Mouse (Mus musculus): ENCODE data around the gene Riiad1. TPM values are rescaled to one million over a fixed set of nuclear protein-coding genes. Genes with fewer than 3 reads are reported as not detected.

Gene Riiad1
- polyA plus RNA-seq, 1 experiment from 2014 or later = 5.8 TPM

GRCm38 (mm10) chr3:94443597-94443964, 36.6 kb downstream of the Riiad1 start, which contains the start of gene Oaz3:
Oaz3 (minus strand) TSS chr3:94443915.
- Histone ChIP-seq H3K27me3 (ENCODE audit: insufficient read depth, poor library complexity, severe bottlenecking) (peaks cover 14% of the 10 kb centered on the region), H3K4me1 (peaks cover 7% of the 10 kb centered on the region; the same call in 1 of the 2 replicates), H3K9me3 (no peaks in the 10 kb centered on the region)

DNA sequence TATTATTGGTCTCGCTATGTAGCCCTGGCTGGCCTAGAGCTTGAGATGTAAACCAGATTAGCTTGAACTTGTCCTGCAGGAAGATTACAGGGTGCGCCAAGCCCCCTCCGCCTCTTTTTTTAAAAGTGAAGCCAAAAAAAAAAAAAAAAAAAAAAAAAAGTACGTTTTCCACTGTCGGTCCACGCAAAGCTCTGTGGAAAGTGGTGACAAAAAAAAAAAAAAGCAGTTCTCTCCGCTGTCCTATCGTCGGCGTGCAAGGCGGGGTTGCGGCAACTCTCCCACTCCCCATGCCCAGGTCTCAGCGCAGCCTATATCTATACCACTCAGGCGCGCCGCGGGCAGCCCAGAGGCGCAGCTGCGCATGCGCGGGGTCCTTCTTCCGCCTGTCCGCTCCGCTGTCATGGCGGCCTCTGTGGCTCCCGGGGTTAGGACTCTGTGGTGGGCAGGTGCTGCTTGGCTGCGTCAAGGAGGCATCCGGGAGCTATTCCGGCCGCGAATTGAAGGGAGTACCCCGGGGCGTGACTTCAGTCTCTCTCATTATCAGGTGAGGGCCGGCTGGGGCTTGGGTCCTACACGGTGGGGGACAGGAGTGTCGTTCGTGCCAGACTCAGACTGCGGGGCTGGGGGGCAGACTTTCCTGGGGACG, 37.1 kb downstream of the Riiad1 start, which contains the start of gene Mrpl9:
Gene Mrpl9, plus strand, starts transcription at position 368 of the 646 bp plus-strand sequence.
- peaks cover 37% of the 10 kb centered on the region for H3K36me3 ChIP-seq
- H3K4me1 ChIP-seq = peaks cover 7% of the 10 kb centered on the region; the same call in 1 of the 2 replicates
- WGBS = under 1% methylated on average over 39 of the region's 39 CpGs
- H3K9me3 ChIP-seq = no peaks in the 10 kb centered on the region
- H3K4me3 ChIP-seq = peak within 1 kb of the TSS; percentile 97
- peak within 1 kb of the TSS; percentile 94 for H3K27ac ChIP-seq
- peaks cover 14% of the 10 kb centered on the region for H3K27me3 ChIP-seq (ENCODE audit: insufficient read depth, poor library complexity, severe bottlenecking)
- DNase-seq (ENCODE audit: low spot score) = peak; percentile 96

More at GRCm38 (mm10) chr3:94443597-94443964, 36.6 kb downstream of the Riiad1 start, which contains the start of gene Oaz3:
- WGBS = 1% methylated on average over 24 of the region's 24 CpGs
- peak within 1 kb of the TSS; percentile 94 for H3K27ac ChIP-seq
- H3K4me3 ChIP-seq = peak within 1 kb of the TSS; percentile 97
- peaks cover 42% of the 10 kb centered on the region for H3K36me3 ChIP-seq
- no peak for DNase-seq (ENCODE audit: low spot score)

- no peak overlapping the region for H3K4me3 ChIP-seq
- 31% methylated on average over 3 of the region's 3 CpGs for WGBS
- DNase-seq (ENCODE audit: low spot score) = no peak
- H3K9me3 ChIP-seq = no peaks in the 10 kb centered on the region
- peaks cover 18% of the 10 kb centered on the region for H3K36me3 ChIP-seq
- no peak overlapping the region for H3K27ac ChIP-seq
- H3K4me1 ChIP-seq = peaks cover 7% of the 10 kb centered on the region; the same call in 1 of the 2 replicates
- H3K27me3 ChIP-seq (ENCODE audit: insufficient read depth, poor library complexity, severe bottlenecking) = peaks cover 14% of the 10 kb centered on the region
These were observed 39.0 kb downstream of the Riiad1 start for GRCm38 (mm10) chr3:94441182-94441581.

DNA sequence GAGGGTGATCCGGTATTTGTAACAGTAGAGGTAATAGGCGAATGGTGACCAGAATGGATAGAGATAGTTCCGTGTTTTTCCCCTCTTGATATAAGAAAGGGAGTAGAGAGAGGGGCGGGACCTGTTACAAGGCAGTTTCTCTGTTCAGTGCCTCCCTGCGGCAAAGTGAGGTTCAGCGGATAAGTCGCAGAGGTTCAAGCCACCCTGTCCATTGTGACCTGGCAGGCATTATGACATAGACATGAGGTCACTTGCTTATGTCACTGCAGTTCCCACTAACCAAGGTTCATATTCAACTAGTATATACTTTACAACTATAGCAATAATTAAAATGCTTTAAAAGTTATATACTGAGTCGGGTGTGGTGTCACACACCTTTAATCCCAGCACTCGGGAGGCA, 43.7 kb downstream of the Riiad1 start:
- no peak for DNase-seq (ENCODE audit: low spot score)
- no peaks in the 10 kb centered on the region for H3K4me1 ChIP-seq
- H3K27me3 ChIP-seq (ENCODE audit: insufficient read depth, poor library complexity, severe bottlenecking) = peaks cover 14% of the 10 kb centered on the region
- no peaks in the 10 kb centered on the region for H3K36me3 ChIP-seq
- WGBS = 74% methylated on average over 9 of the region's 9 CpGs
- H3K4me3 ChIP-seq = no peak overlapping the region
- no peaks in the 10 kb centered on the region for H3K9me3 ChIP-seq
- H3K27ac ChIP-seq = no peak overlapping the region

- no peak overlapping the region for H3K4me3 ChIP-seq
- DNase-seq (ENCODE audit: low spot score) = no peak
- H3K4me1 ChIP-seq = no peaks in the 10 kb centered on the region
- H3K27me3 ChIP-seq (ENCODE audit: insufficient read depth, poor library complexity, severe bottlenecking) = 0 out of 2 replicates have a peak, but pooled peaks cover 2% of the 10 kb centered on the region
- no peaks in the 10 kb centered on the region for H3K9me3 ChIP-seq
- no peak overlapping the region for H3K27ac ChIP-seq
- no peaks in the 10 kb centered on the region for H3K36me3 ChIP-seq
- WGBS = 83% methylated on average over 2 of the region's 2 CpGs
These were observed 45.8 kb downstream of the Riiad1 start for GRCm38 (mm10) chr3:94434305-94434704.

DNA sequence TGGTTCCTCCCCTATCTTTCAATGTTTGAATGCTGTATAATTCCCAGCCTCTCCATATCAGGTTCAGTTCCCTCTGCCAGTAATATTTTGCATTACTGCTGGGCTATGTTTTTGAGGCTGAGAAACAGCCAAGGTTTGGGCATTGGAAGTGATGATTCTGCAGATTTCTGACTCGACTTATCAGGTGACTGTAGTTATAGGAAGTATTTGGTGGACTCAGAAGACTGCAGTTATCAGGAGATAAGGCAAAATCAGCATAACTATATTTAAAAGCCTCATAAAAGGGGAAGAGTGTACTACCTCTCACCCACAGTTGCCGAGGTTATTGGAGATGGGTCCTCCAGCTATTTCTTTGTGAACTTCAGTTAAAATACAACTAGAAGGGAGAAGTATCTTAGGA, 49.2 kb downstream of the Riiad1 start:
- H3K4me1 ChIP-seq = no peaks in the 10 kb centered on the region
- DNase-seq (ENCODE audit: low spot score) = no peak
- H3K9me3 ChIP-seq = no peaks in the 10 kb centered on the region
- no peak overlapping the region for H3K4me3 ChIP-seq
- 54% methylated on average over 2 of the region's 2 CpGs for WGBS
- no peaks in the 10 kb centered on the region for H3K36me3 ChIP-seq
- no peak overlapping the region for H3K27ac ChIP-seq
- H3K27me3 ChIP-seq (ENCODE audit: insufficient read depth, poor library complexity, severe bottlenecking) = no peaks in the 10 kb centered on the region

Other genes with a start within 250 kb of the Riiad1 start
- gene Gm4778, start 216.3 kb downstream of the Riiad1 start, polyA plus RNA-seq (2016; fragmentation: Nextera tagmentation; extraction: Ambion mirVana) = not detected in 2 replicates
- 9.8 and 10.9 TPM in 2 replicates for gene Them4, start 170.3 kb downstream of the Riiad1 start, polyA plus RNA-seq (2016; fragmentation: Nextera tagmentation; extraction: Ambion mirVana)
- not detected in 2 replicates for gene Them5, start 138.2 kb downstream of the Riiad1 start, polyA plus RNA-seq (2016; fragmentation: Nextera tagmentation; extraction: Ambion mirVana)
- 0.15 and 0.29 TPM in 2 replicates for gene C2cd4d, start 117.9 kb downstream of the Riiad1 start, polyA plus RNA-seq (2016; fragmentation: Nextera tagmentation; extraction: Ambion mirVana)
- gene Rorc, start 107.5 kb downstream of the Riiad1 start, polyA plus RNA-seq (2016; fragmentation: Nextera tagmentation; extraction: Ambion mirVana) = 0.26 and 0.36 TPM in 2 replicates
- not detected in 2 replicates for gene Lingo4, start 81.8 kb downstream of the Riiad1 start, polyA plus RNA-seq (2016; fragmentation: Nextera tagmentation; extraction: Ambion mirVana)
- gene Tdrkh, start 67.1 kb downstream of the Riiad1 start, polyA plus RNA-seq (2016; fragmentation: Nextera tagmentation; extraction: Ambion mirVana) = 9.3 and 11.1 TPM in 2 replicates
- 64.6 and 67.1 TPM in 2 replicates for gene Mrpl9, start 37.0 kb downstream of the Riiad1 start, polyA plus RNA-seq (2016; fragmentation: Nextera tagmentation; extraction: Ambion mirVana)
- 0.30 and 0.31 TPM in 2 replicates for gene Oaz3, start 36.4 kb downstream of the Riiad1 start, polyA plus RNA-seq (2016; fragmentation: Nextera tagmentation; extraction: Ambion mirVana)
- 1.1 and 1.2 TPM in 2 replicates for gene Celf3, start 2.0 kb downstream of the Riiad1 start, polyA plus RNA-seq (2016; fragmentation: Nextera tagmentation; extraction: Ambion mirVana)
- gene Snx27, start 102.4 kb upstream of the Riiad1 start, polyA plus RNA-seq (2016; fragmentation: Nextera tagmentation; extraction: Ambion mirVana) = 32.2 and 41.3 TPM in 2 replicates
- not detected in 2 replicates for gene Gm10972, start 162.8 kb upstream of the Riiad1 start, polyA plus RNA-seq (2016; fragmentation: Nextera tagmentation; extraction: Ambion mirVana)
- 7.9 and 9.5 TPM in 2 replicates for gene Tuft1, start 178.5 kb upstream of the Riiad1 start, polyA plus RNA-seq (2016; fragmentation: Nextera tagmentation; extraction: Ambion mirVana)
- gene Selenbp2, start 213.2 kb upstream of the Riiad1 start, polyA plus RNA-seq (2016; fragmentation: Nextera tagmentation; extraction: Ambion mirVana) = 0.68 and 0.72 TPM in 2 replicates